Mouse (Mus musculus) neural tube, embryonic 12.5 days (tissue): ENCODE results near the gene Rpl10-ps3. TPM values are rescaled to one million over a fixed set of nuclear protein-coding genes. Genes with fewer than 3 reads are reported as not detected.

Experiments
- ATAC-seq: fragments of 200-750 bp; cut with Nextera tagmentation; 2 replicates; pipeline ENCODE4 v1.8.0; 2017; ENCODE audit warnings: low read depth, mild to moderate bottlenecking, moderate TSS enrichment, moderate library complexity; ENCODE audit not compliant: low FRiP score
- H3K27ac ChIP-seq: fragments of 300-500 bp; sonication (generic); 2 replicates; pipeline ENCODE4 v1.5.1; 2016
- H3K27me3 ChIP-seq: fragments of 300-500 bp; sonication (generic); replicated peaks from 2 replicates; pipeline ENCODE4 v1.6.1; 2016; ENCODE audit warnings: mild to moderate bottlenecking
- H3K36me3 ChIP-seq: fragments of 300-500 bp; sonication (generic); 2 replicates; pipeline ENCODE4 v1.6.1; 2016; ENCODE audit warnings: mild to moderate bottlenecking
- H3K4me1 ChIP-seq: fragments of 300-500 bp; sonication (generic); 2 replicates; pipeline ENCODE4 v1.6.1; 2016
- H3K4me2 ChIP-seq: fragments of 300-500 bp; sonication (generic); replicated peaks from 2 replicates; pipeline ENCODE4 v1.6.1; 2016; ENCODE audit warnings: mild to moderate bottlenecking
- H3K4me3 ChIP-seq: fragments of 300-500 bp; sonication (generic); 2 replicates; pipeline ENCODE4 v1.5.1; 2016
- H3K9ac ChIP-seq: fragments of 300-500 bp; sonication (generic); 2 replicates; pipeline ENCODE4 v1.6.1; 2016; ENCODE audit warnings: mild to moderate bottlenecking
- H3K9me3 ChIP-seq: fragments of 300-500 bp; sonication (generic); 2 replicates; pipeline ENCODE4 v1.6.1; 2016; ENCODE audit warnings: mild to moderate bottlenecking
- WGBS: fragments of 180-500 bp; shearing (Covaris S2); methylation state at CpG from one replicate; pipeline ENCODE4 v1.1.7; 2016; 5-methylcytosine and 5-hydroxymethylcytosine counted together
- polyA plus RNA-seq: library from polyadenylated mRNA; unstranded; fragments of >200 nt; fragmentation: Nextera tagmentation; extraction: Ambion mirVana; gene quantifications from 2 replicates; pipeline ENCODE4 v1.2.1, GENCODE M21; 2016

Rpl10-ps3 gene
- 122 and 131 TPM in 2 replicates for polyA plus RNA-seq

DNA sequence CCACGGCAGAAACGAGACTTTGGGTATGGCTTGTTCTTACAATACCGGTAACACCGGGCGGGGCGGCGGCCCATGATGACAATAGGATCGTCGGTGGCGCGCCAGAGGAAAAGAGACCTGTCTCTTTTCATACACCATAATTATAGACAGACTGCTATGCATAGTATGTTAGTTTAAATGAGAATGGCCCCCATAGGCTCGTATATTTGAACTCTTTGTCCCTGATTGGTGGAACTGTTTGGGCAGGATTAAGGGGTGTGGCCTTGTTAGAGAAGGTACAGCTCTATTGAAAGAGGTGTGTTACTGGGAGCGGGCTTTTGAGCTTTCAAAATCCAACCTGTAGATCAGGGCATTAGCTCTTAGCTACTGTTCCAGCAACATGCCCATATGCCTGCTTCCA lies at the start of gene Rpl10-ps3:
TSS of gene Rpl10-ps3 (minus strand) at position 101 of the 400 bp plus-strand sequence.
- no peak within 1 kb of the TSS for H3K4me3 ChIP-seq
- H3K36me3 ChIP-seq, result no peaks in the 10 kb centered on the region
- no peaks in the 10 kb centered on the region for H3K4me1 ChIP-seq
- no peak within 1 kb of the TSS for H3K9ac ChIP-seq
- WGBS, result 97% methylated on average over 11 of the region's 13 CpGs
- ATAC-seq, result no peak
- no peaks in the 10 kb centered on the region for H3K27me3 ChIP-seq
- H3K9me3 ChIP-seq, result 0 out of 2 replicates have a peak, but pooled peaks cover under 1% of the 10 kb centered on the region
- no peak within 1 kb of the TSS for H3K4me2 ChIP-seq
- no peak within 1 kb of the TSS for H3K27ac ChIP-seq

DNA sequence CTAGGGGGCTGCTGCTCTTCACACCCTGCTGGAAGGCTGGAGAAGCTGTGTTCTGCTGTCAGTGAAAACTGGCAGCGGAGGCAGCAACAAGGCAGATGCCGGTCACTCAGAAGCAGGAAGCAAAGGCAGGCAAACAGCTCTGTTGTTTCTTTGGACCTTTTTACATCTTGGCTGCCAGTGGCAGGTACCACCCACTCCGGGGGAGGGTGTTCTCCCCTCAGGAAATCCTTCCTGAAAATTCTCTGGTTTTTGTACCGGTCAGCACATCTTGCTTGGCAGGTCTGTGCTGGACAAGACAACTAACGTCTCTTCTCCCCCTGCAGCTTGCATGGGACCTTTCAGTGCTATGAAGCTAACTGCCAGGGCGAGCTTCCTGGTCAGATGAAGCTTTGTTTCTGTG lies 30.8 kb upstream of the Rpl10-ps3 start:
- H3K9ac ChIP-seq, result no peak overlapping the region
- H3K9me3 ChIP-seq, result no peaks in the 10 kb centered on the region
- 73% methylated on average over 6 of the region's 6 CpGs for WGBS
- H3K4me2 ChIP-seq, result no peak overlapping the region
- no peaks in the 10 kb centered on the region for H3K36me3 ChIP-seq
- peaks cover 4% of the 10 kb centered on the region; the same call in 1 of the 2 replicates for H3K4me1 ChIP-seq
- H3K27me3 ChIP-seq, result no peaks in the 10 kb centered on the region
- H3K27ac ChIP-seq, result no peak overlapping the region
- H3K4me3 ChIP-seq, result no peak overlapping the region
- no peak for ATAC-seq

DNA sequence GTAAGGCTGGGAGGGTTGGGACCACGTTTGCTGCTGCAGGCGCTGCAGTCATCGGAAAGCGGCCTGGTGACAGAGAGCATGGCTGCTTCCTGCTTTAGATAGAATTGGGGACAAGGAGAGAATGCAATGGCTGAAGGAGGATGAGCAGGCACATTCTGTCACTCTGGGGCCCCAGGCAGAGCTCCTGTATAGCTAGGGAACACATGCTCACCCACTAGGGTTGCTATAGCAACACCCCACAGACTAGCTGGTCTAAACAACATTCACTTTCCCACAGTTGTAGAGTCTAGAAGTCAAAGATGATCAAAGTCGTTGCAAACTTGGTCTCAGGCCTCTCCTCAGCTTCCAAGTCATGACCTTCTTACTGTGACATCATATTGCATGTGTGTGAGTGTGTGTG lies 29.9 kb upstream of the Rpl10-ps3 start:
- no peak overlapping the region for H3K9ac ChIP-seq
- no peaks in the 10 kb centered on the region for H3K27me3 ChIP-seq
- H3K36me3 ChIP-seq, result no peaks in the 10 kb centered on the region
- H3K4me2 ChIP-seq, result no peak overlapping the region
- no peaks in the 10 kb centered on the region for H3K9me3 ChIP-seq
- 80% methylated on average over 5 of the region's 5 CpGs for WGBS
- no peak for ATAC-seq
- no peak overlapping the region for H3K4me3 ChIP-seq
- peaks cover 4% of the 10 kb centered on the region; the same call in 1 of the 2 replicates for H3K4me1 ChIP-seq
- no peak overlapping the region for H3K27ac ChIP-seq

DNA sequence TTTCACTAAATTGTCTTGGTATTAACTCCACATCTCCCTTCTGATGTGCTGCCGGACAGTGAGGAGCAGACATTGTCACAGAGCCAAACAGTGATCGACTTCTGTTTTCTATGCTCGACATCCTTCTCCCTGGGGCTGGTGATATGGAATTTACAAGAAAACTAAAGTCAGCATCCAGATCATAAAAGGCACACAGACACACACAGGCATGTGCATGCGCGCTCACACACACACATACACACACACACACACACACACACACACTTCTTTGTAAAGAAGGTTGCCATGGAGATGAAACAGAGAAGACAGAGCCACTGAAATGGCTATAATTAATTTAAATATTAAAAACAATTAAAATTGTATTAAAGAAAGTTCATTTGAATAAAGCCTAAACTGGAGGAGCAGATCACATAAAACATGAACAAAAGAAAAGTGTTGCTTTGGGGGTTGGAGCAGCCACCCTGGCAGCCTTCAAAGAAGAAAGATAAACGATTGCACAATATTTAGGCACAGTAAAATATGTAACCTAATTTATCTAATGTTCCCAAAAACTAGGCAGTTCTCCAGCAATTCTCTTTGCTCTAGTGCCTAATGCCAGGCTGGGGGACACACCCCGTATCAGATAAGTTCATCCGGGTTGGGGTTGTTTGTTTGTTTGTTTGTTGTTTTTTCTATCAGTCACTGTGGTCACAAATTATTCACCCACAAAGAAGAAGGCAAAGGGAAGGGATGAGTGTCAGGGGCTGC lies 24.0 kb upstream of the Rpl10-ps3 start:
- H3K27me3 ChIP-seq, result no peaks in the 10 kb centered on the region

DNA sequence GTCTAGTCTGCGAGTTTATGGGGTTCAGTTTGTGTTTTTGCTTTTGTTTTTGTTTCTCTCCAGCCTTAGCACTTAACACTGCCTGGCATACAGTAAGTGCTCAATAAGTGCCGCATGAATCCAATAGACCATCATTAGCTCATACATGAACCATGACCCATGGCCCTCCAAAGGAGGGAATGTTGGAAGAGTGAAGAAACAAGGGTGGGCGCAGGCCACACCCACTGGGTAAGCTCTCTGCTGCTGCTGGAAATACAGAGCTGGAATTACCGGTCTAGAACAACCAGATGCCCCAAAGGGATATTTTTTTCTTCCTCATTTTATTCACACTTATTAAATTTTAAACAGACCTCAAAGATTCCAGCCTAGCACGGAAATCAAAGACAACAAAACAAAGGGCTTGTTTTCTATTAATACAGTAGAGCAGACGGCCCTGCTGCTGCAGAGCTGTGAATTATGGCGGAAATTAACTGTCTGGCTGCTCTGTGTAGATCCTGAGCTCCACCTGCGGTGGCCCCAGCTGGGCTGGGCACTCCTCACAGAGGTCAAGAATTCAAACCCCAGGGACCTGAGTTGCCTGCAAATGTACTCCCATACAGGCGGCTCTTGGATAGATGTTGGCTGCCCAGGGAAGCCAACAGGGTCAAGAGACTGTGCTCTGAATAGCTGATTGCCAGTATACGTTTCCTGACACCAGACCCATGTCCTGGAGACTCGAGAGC lies 20.5 kb upstream of the Rpl10-ps3 start:
- Histone ChIP-seq H3K9ac (no peak overlapping the region), H3K27me3 (no peaks in the 10 kb centered on the region), H3K27ac (no peak overlapping the region), H3K9me3 (no peaks in the 10 kb centered on the region), H3K4me3 (no peak overlapping the region), H3K4me1 (peaks cover 7% of the 10 kb centered on the region), H3K36me3 (no peaks in the 10 kb centered on the region), H3K4me2 (no peak overlapping the region)
- peak; percentile 48; the same call in 1 of the 2 replicates for ATAC-seq
- 43% methylated on average over 11 of the region's 11 CpGs for WGBS

More for the DNA sequence above, 24.0 kb upstream of the Rpl10-ps3 start:
- Histone ChIP-seq H3K4me1 (peaks cover 7% of the 10 kb centered on the region), H3K36me3 (no peaks in the 10 kb centered on the region), H3K9ac (no peak overlapping the region), H3K9me3 (no peaks in the 10 kb centered on the region), H3K27ac (no peak overlapping the region), H3K4me2 (no peak overlapping the region), H3K4me3 (no peak overlapping the region)
- WGBS, result 88% methylated on average over 8 of the region's 8 CpGs
- no peak for ATAC-seq

DNA sequence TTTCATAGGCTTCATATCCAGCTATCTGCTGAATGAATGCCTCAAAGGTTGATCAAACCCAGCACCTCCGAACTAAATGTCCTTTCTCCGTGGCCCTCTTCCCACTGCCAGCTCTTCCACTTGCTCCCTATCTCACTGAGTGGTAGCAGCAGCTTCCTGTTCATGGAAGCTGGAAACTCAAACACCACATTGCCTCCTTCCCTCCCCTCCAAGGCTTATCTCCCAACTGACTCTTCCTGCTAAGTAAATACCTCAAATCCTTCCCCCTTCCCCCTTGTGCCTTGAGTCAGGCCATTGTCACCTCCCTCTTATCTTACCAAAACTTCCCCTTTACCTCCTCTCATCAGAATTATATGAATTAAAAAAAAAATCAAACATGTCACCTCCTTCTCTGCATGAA lies 19.2 kb upstream of the Rpl10-ps3 start:
- Histone ChIP-seq H3K9ac (no peak overlapping the region), H3K27ac (no peak overlapping the region), H3K9me3 (no peaks in the 10 kb centered on the region), H3K27me3 (no peaks in the 10 kb centered on the region), H3K4me2 (no peak overlapping the region), H3K4me1 (peaks cover 7% of the 10 kb centered on the region), H3K4me3 (no peak overlapping the region), H3K36me3 (no peaks in the 10 kb centered on the region)
- ATAC-seq, result no peak
- WGBS, result 90% methylated on average over 2 of the region's 2 CpGs

DNA sequence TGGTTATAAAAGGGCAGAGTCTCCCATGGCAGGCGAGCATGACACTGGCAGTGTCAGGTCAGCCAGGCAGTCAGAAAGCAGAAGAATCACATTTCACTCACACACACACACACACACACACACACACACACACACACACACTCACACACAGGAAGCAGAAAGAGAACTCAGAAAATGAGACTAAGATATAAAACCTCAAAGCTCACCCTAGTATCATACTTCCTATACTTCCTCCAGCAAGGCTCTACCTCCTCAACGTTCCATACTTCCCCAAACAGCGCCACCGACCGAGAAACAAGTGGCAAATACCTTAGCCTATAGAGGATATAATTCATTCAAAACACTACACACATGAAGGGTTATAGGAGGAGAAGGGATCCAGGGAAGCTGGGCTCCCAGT lies 18.5 kb upstream of the Rpl10-ps3 start:
- no peak for ATAC-seq
- 77% methylated on average over 5 of the region's 5 CpGs for WGBS
- peaks cover 7% of the 10 kb centered on the region for H3K4me1 ChIP-seq
- H3K27me3 ChIP-seq, result no peaks in the 10 kb centered on the region
- H3K36me3 ChIP-seq, result no peaks in the 10 kb centered on the region
- no peak overlapping the region for H3K4me3 ChIP-seq
- H3K4me2 ChIP-seq, result no peak overlapping the region
- H3K27ac ChIP-seq, result no peak overlapping the region
- no peak overlapping the region for H3K9ac ChIP-seq
- H3K9me3 ChIP-seq, result no peaks in the 10 kb centered on the region

DNA sequence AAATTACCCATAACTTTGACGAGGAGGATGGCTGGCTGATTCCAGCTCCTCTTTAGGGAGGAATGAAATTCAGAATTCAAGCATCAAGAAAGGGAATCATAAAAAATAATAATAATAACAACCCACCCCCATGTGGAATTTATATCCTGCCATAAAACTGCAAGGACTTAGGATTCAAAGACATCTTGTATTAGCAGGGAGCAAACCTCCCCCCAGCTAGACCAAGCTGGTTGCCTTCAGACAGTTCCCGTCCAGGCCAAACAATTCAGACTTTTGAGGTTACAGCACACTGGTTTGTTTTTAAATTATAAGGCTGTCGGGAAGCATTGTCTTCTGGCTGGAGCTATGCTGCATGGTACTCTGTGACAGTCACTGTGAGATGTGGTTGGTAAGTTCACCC lies 17.8 kb upstream of the Rpl10-ps3 start:
- Histone ChIP-seq H3K4me3 (no peak overlapping the region), H3K36me3 (no peaks in the 10 kb centered on the region), H3K4me2 (no peak overlapping the region), H3K4me1 (peaks cover 7% of the 10 kb centered on the region), H3K27ac (no peak overlapping the region), H3K27me3 (no peaks in the 10 kb centered on the region), H3K9me3 (no peaks in the 10 kb centered on the region), H3K9ac (no peak overlapping the region)
- ATAC-seq, result no peak
- WGBS, result 41% methylated on average over 3 of the region's 3 CpGs

DNA sequence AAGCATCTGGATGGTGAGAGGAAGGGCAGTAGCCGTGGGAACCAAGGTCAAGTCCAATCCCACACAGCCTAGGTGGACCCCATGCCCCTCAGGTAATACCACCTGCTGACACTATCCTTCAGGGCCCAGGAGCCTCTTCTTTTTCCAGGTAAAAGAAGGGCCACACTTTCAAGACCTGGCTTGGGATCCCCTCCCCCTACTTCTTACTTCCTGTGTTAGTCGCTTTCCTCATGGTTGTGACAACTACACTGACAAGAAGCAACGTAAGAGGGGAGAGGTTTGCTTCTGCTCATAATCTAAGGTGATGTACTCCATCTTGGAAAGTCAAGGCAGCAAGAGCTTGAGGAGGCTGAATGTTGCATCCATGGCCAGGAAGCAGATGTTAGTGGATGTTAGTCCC lies 15.6 kb upstream of the Rpl10-ps3 start:
- no peak overlapping the region for H3K9ac ChIP-seq
- no peak overlapping the region for H3K4me3 ChIP-seq
- H3K9me3 ChIP-seq, result no peaks in the 10 kb centered on the region
- no peaks in the 10 kb centered on the region for H3K36me3 ChIP-seq
- no peak for ATAC-seq
- H3K27me3 ChIP-seq, result no peaks in the 10 kb centered on the region
- no peak overlapping the region for H3K27ac ChIP-seq
- peaks cover 5% of the 10 kb centered on the region for H3K4me1 ChIP-seq
- no peak overlapping the region for H3K4me2 ChIP-seq
- 87% methylated on average over 3 of the region's 3 CpGs for WGBS

DNA sequence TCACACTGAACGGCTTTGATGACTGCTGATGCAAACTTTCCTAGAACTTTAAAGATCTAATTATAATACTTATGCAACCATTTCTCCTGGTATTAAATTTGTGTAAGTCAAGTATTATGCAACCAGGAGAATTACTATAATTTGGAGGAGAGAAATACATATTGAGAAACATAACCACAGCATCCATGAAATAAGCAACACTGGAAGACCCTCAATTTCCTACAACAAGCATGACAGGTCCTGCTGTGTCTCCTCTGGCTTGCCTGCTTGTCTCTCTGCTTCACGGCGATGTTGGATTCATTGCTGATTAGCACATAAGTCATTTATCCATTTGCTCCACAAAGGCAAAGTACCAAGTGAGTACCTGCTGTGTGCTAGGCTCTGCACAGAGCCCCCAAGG lies 12.6 kb upstream of the Rpl10-ps3 start:
- Histone ChIP-seq H3K4me1 (no peaks in the 10 kb centered on the region), H3K27ac (no peak overlapping the region)
- WGBS, result 60% methylated on average over 3 of the region's 3 CpGs

DNA sequence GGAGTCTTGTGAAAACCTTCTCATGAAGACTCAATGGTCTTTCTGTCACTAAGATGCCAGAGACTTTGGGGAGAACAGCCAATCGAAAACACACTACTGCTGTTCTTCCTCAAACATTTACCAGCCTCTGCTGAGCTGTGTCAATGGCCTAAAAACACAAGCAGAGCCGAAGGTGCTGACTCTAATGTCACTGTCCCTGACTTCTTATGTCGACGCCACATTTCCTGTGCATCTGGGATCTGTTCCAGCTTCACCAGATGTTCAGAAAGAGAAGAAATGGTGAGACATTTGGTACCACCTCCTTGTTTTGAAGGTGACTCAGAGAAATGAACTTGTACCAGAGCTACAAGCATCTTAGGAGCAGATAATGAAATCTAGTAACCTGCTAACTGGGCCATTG lies 7.0 kb upstream of the Rpl10-ps3 start:
- no peaks in the 10 kb centered on the region for H3K9me3 ChIP-seq
- no peak overlapping the region for H3K27ac ChIP-seq
- no peaks in the 10 kb centered on the region for H3K4me1 ChIP-seq
- H3K36me3 ChIP-seq, result no peaks in the 10 kb centered on the region
- no peak overlapping the region for H3K4me3 ChIP-seq
- 81% methylated on average over 4 of the region's 4 CpGs for WGBS
- H3K4me2 ChIP-seq, result no peak overlapping the region
- no peak for ATAC-seq
- H3K27me3 ChIP-seq, result no peaks in the 10 kb centered on the region
- no peak overlapping the region for H3K9ac ChIP-seq

More for the DNA sequence above, 12.6 kb upstream of the Rpl10-ps3 start:
- Histone ChIP-seq H3K9ac (no peak overlapping the region), H3K4me3 (no peak overlapping the region), H3K4me2 (no peak overlapping the region), H3K27me3 (no peaks in the 10 kb centered on the region), H3K9me3 (no peaks in the 10 kb centered on the region), H3K36me3 (no peaks in the 10 kb centered on the region)
- no peak for ATAC-seq

DNA sequence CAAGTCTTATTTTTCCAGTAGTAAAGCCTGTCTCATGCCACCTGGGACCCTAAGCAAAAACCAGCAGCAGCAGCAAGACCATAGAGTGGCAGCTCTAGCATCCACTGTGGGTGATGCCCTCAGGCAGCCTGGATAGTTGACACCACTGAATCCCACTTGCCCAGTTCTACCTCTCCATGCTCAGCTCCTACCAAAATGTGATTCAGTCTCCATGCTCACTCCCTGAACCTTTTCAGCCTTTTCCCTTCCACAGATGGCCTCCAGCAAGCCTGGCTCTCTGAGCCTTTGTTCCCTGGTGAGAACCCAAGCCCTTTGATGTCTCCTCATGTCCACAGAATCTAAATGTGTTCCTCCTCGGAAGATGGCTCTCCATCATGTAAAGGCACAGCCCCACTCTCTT lies 5.8 kb upstream of the Rpl10-ps3 start:
- H3K9me3 ChIP-seq, result no peaks in the 10 kb centered on the region
- no peaks in the 10 kb centered on the region for H3K36me3 ChIP-seq
- H3K4me1 ChIP-seq, result no peaks in the 10 kb centered on the region
- no peak overlapping the region for H3K4me2 ChIP-seq
- ATAC-seq, result no peak
- H3K9ac ChIP-seq, result no peak overlapping the region
- no peaks in the 10 kb centered on the region for H3K27me3 ChIP-seq
- WGBS, result 71% methylated on average over 1 of the region's 1 CpGs
- H3K27ac ChIP-seq, result no peak overlapping the region
- no peak overlapping the region for H3K4me3 ChIP-seq
